Mouse (Mus musculus) forebrain, postnatal 0 days (tissue): ENCODE results near the gene Rpl23a. TPM values are rescaled to one million over a fixed set of nuclear protein-coding genes. Genes with fewer than 3 reads are reported as not detected.

Source experiments
- ATAC-seq: fragments of 200-750 bp; cut with Nextera tagmentation; 2 replicates; pipeline ENCODE4 v1.8.0; 2017; ENCODE audit warnings: mild to moderate bottlenecking, moderate library complexity
- DNase-seq: peaks from one replicate; pipeline ENCODE4 v3.0.0-alpha.2; 2015
- H3K27ac ChIP-seq: fragments of 300-500 bp; sonication (generic); 2 replicates; pipeline ENCODE4 v1.5.1; 2014; ENCODE audit warnings: low read depth, mild to moderate bottlenecking, antibody characterized with exemption, low read length, moderate library complexity, mixed read lengths
- H3K27me3 ChIP-seq: fragments of 300-500 bp; sonication (generic); 2 replicates; pipeline ENCODE4 v1.6.1; 2014; ENCODE audit warnings: mild to moderate bottlenecking, low read length, mixed read lengths; ENCODE audit not compliant: insufficient read depth
- H3K36me3 ChIP-seq: fragments of 300-500 bp; sonication (generic); 2 replicates; pipeline ENCODE4 v1.6.1; 2014; ENCODE audit warnings: mild to moderate bottlenecking, moderate library complexity; ENCODE audit not compliant: insufficient read depth
- H3K4me1 ChIP-seq: fragments of 300-500 bp; sonication (generic); 2 replicates; pipeline ENCODE4 v1.6.1; 2014; ENCODE audit warnings: antibody characterized with exemption; ENCODE audit not compliant: insufficient read depth
- H3K4me2 ChIP-seq: fragments of 300-500 bp; sonication (generic); 2 replicates; pipeline ENCODE4 v1.6.1; 2014; ENCODE audit warnings: low read depth, mild to moderate bottlenecking, moderate library complexity
- H3K4me3 ChIP-seq: fragments of 300-500 bp; sonication (generic); 2 replicates; pipeline ENCODE4 v1.5.1; 2014; ENCODE audit warnings: low read depth, low read length, mixed read lengths
- H3K9ac ChIP-seq: fragments of 300-500 bp; sonication (generic); 2 replicates; pipeline ENCODE4 v1.6.1; 2014; ENCODE audit warnings: mild to moderate bottlenecking
- H3K9me3 ChIP-seq: fragments of 300-500 bp; sonication (generic); 2 replicates; pipeline ENCODE4 v1.6.1; 2016; ENCODE audit warnings: low read length
- CTCF ChIP-seq: sonication (generic); IDR thresholded peaks from 2 replicates; pipeline ENCODE4 v1.5.1; 2016; ENCODE audit warnings: antibody characterized with exemption, control low read depth, low read depth
- WGBS: fragments of 180-500 bp; shearing (Covaris S2); extraction: QIAGEN DNeasy Blood & Tissue Kit; methylation state at CpG from one replicate; pipeline ENCODE4 v1.1.7; 2014; 5-methylcytosine and 5-hydroxymethylcytosine counted together
- microRNA-seq, 2 experiments: library from miRNA; unstranded; fragments of <30 nt; microRNA quantifications; one replicate each; pipeline ENCODE4; 2016
- polyA plus RNA-seq: library from polyadenylated mRNA; unstranded; fragments of >200 nt; fragmentation: Nextera tagmentation; extraction: Ambion mirVana; gene quantifications from 2 replicates; pipeline ENCODE4 v1.2.1, GENCODE M21; 2015
- total RNA-seq: library from RNA; depleted of rRNA; stranded (reverse); fragments of >200 nt; gene quantifications from 2 replicates; pipeline ENCODE4 v1.2.3, GENCODE M21; 2014; rRNA removed

Rpl23a gene
- total and polyA plus RNA-seq, 2 experiments from 2014 or later, result 772 to 938 TPM

GRCm38 (mm10) chr11:78134344-78134743 lies 49.0 kb downstream of the Rpl23a start:
- no peak for DNase-seq
- Histone ChIP-seq H3K9me3 (no peaks in the 10 kb centered on the region), H3K4me2 (no peak overlapping the region), H3K27ac (no peak overlapping the region), H3K36me3 (no peaks in the 10 kb centered on the region), H3K4me3 (no peak overlapping the region), H3K9ac (no peak overlapping the region), H3K4me1 (no peaks in the 10 kb centered on the region), H3K27me3 (no peaks in the 10 kb centered on the region)
- no peak for ATAC-seq
- WGBS, result 90% methylated on average over 3 of the region's 3 CpGs
- TF ChIP-seq CTCF, result no peak

DNA sequence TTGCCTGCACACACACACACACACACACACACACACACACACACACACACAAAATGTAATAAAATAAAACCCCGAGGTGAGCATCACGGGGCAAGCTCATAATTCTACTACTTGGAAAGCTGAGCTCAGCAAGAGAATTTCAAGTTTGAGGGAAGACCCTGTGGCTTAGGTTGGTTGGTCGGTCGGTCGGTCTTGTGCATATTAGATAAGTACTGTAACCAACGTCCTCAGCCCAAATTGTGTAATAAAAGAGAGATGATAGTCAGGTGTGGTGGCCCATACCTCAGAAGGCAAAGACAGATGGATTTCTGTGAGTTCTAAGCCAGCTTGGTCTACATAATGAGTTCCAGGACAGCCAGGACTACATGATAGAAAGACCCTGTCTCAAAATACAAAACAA lies 49.5 kb downstream of the Rpl23a start:
- H3K27me3 ChIP-seq, result no peaks in the 10 kb centered on the region
- H3K9me3 ChIP-seq, result no peaks in the 10 kb centered on the region
- H3K9ac ChIP-seq, result no peak overlapping the region
- TF ChIP-seq CTCF, result no peak
- H3K36me3 ChIP-seq, result no peaks in the 10 kb centered on the region
- no peak for DNase-seq
- H3K4me3 ChIP-seq, result no peak overlapping the region
- H3K27ac ChIP-seq, result no peak overlapping the region
- no peaks in the 10 kb centered on the region for H3K4me1 ChIP-seq
- no peak for ATAC-seq
- H3K4me2 ChIP-seq, result no peak overlapping the region
- 92% methylated on average over 6 of the region's 6 CpGs for WGBS

Small RNAs within 50 kb of the gene (microRNA-seq; reads per million reads assigned to microRNA genes)
- 0 to 0.61 reads per million in 2 experiments for gene Mir7653

Other genes with a start within 250 kb of the Rpl23a start
- 35.9 and 49.3 TPM in 2 replicates for gene Phf12, start 200.8 kb downstream of the Rpl23a start, total RNA-seq
- gene Phf12, start 200.8 kb downstream of the Rpl23a start, polyA plus RNA-seq, result 6.2 and 9.1 TPM in 2 replicates
- gene Dhrs13, start 151.3 kb downstream of the Rpl23a start, total RNA-seq, result 48.4 and 59.2 TPM in 2 replicates
- gene Dhrs13, start 151.3 kb downstream of the Rpl23a start, polyA plus RNA-seq, result 40.5 and 48.4 TPM in 2 replicates
- gene Flot2, start 145.7 kb downstream of the Rpl23a start, total RNA-seq, result 77.1 and 83.9 TPM in 2 replicates
- gene Flot2, start 145.7 kb downstream of the Rpl23a start, polyA plus RNA-seq, result 101 and 105 TPM in 2 replicates
- 27.4 and 30.3 TPM in 2 replicates for gene Eral1, start 103.2 kb downstream of the Rpl23a start, total RNA-seq
- gene Eral1, start 103.2 kb downstream of the Rpl23a start, polyA plus RNA-seq, result 25.5 and 26.7 TPM in 2 replicates
- gene Fam222b, start 88.9 kb downstream of the Rpl23a start, total RNA-seq, result 17.4 and 24.6 TPM in 2 replicates
- 21.9 and 24.0 TPM in 2 replicates for gene Fam222b, start 88.9 kb downstream of the Rpl23a start, polyA plus RNA-seq
- gene Traf4, start 18.0 kb downstream of the Rpl23a start, total RNA-seq, result 99.0 and 107 TPM in 2 replicates
- gene Traf4, start 18.0 kb downstream of the Rpl23a start, polyA plus RNA-seq, result 104 and 131 TPM in 2 replicates
- 4.7 and 6.1 TPM in 2 replicates for gene Nek8, start 6.9 kb downstream of the Rpl23a start, total RNA-seq
- 5.5 and 5.7 TPM in 2 replicates for gene Nek8, start 6.9 kb downstream of the Rpl23a start, polyA plus RNA-seq
- 15.3 and 22.0 TPM in 2 replicates for gene Tlcd1, start 6.9 kb downstream of the Rpl23a start, total RNA-seq
- 13.9 and 19.0 TPM in 2 replicates for gene Tlcd1, start 6.9 kb downstream of the Rpl23a start, polyA plus RNA-seq
- gene Rab34, start 4.8 kb upstream of the Rpl23a start, total RNA-seq, result 76.9 and 83.5 TPM in 2 replicates
- 50.8 and 55.5 TPM in 2 replicates for gene Rab34, start 4.8 kb upstream of the Rpl23a start, polyA plus RNA-seq
- gene Proca1, start 9.8 kb upstream of the Rpl23a start, total RNA-seq, result 0.81 and 2.4 TPM in 2 replicates
- 2.5 and 3.3 TPM in 2 replicates for gene Proca1, start 9.8 kb upstream of the Rpl23a start, polyA plus RNA-seq
- 76.2 and 76.4 TPM in 2 replicates for gene Sdf2, start 62.2 kb upstream of the Rpl23a start, total RNA-seq
- 92.1 and 92.8 TPM in 2 replicates for gene Sdf2, start 62.2 kb upstream of the Rpl23a start, polyA plus RNA-seq
- gene Supt6, start 62.4 kb upstream of the Rpl23a start, total RNA-seq, result 31.8 and 44.1 TPM in 2 replicates
- 15.9 and 21.6 TPM in 2 replicates for gene Supt6, start 62.4 kb upstream of the Rpl23a start, polyA plus RNA-seq
- 58.6 and 70.2 TPM in 2 replicates for gene 2610507B11Rik, start 78.2 kb upstream of the Rpl23a start, total RNA-seq
- gene 2610507B11Rik, start 78.2 kb upstream of the Rpl23a start, polyA plus RNA-seq, result 34.6 and 49.4 TPM in 2 replicates
- gene BC030499, start 107.3 kb upstream of the Rpl23a start, total RNA-seq, result 0.38 and 0.62 TPM in 2 replicates
- not detected in 2 replicates for gene BC030499, start 107.3 kb upstream of the Rpl23a start, polyA plus RNA-seq
- gene Spag5, start 117.9 kb upstream of the Rpl23a start, total RNA-seq, result 5.7 and 6.5 TPM in 2 replicates
- gene Spag5, start 117.9 kb upstream of the Rpl23a start, polyA plus RNA-seq, result 3.5 and 4.8 TPM in 2 replicates
- gene Aldoc, start 139.4 kb upstream of the Rpl23a start, total RNA-seq, result 187 and 207 TPM in 2 replicates
- 182 and 219 TPM in 2 replicates for gene Aldoc, start 139.4 kb upstream of the Rpl23a start, polyA plus RNA-seq
- gene Pigs, start 144.8 kb upstream of the Rpl23a start, total RNA-seq, result 33.0 and 43.1 TPM in 2 replicates
- 63.7 and 76.8 TPM in 2 replicates for gene Pigs, start 144.8 kb upstream of the Rpl23a start, polyA plus RNA-seq
- 86.5 and 99.7 TPM in 2 replicates for gene Unc119, start 159.9 kb upstream of the Rpl23a start, total RNA-seq
- 72.2 and 72.5 TPM in 2 replicates for gene Unc119, start 159.9 kb upstream of the Rpl23a start, polyA plus RNA-seq
- gene Foxn1, start 203.0 kb upstream of the Rpl23a start, total RNA-seq, result not detected in 2 replicates
- not detected in 2 replicates for gene Foxn1, start 203.0 kb upstream of the Rpl23a start, polyA plus RNA-seq
- gene Slc13a2, start 238.6 kb upstream of the Rpl23a start, total RNA-seq, result not detected in 2 replicates
- not detected in 2 replicates for gene Slc13a2, start 238.6 kb upstream of the Rpl23a start, polyA plus RNA-seq